Mouse (Mus musculus): Measurements from ENCODE around the gene Trpm6. TPM values are rescaled to one million over a fixed set of nuclear protein-coding genes. Genes with fewer than 3 reads are reported as not detected.

Trpm6 gene
- total RNA-seq, 4 experiments from 2014 or later: 0.07 to 0.11 TPM; not detected in 2

DNA sequence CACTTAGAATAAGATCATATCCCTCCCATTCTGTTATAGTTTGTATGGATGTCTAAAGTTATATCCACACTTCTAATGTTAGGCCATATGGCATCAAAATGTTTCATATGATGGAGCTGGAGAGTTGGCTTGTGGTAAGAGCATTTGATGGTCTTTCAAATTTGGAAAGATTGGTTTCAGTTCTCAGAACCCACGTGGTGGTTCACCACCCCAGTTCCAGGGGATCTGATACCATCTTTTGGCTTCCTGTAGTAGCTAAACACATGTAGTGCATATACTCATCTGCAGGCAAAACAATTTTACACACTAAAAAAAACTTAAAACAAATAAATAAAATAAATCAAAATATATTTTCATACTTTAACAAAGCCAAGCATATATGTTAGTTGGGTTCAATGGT is 21.3 kb downstream of the Trpm6 start:
- no peak for DNase-seq (ENCODE audit: low spot score in 2 of 2)

- no peak for DNase-seq (ENCODE audit: low spot score in 2 of 2)
Measured at GRCm38 (mm10) chr19:18771561-18771960, 21.8 kb downstream of the Trpm6 start.

DNA sequence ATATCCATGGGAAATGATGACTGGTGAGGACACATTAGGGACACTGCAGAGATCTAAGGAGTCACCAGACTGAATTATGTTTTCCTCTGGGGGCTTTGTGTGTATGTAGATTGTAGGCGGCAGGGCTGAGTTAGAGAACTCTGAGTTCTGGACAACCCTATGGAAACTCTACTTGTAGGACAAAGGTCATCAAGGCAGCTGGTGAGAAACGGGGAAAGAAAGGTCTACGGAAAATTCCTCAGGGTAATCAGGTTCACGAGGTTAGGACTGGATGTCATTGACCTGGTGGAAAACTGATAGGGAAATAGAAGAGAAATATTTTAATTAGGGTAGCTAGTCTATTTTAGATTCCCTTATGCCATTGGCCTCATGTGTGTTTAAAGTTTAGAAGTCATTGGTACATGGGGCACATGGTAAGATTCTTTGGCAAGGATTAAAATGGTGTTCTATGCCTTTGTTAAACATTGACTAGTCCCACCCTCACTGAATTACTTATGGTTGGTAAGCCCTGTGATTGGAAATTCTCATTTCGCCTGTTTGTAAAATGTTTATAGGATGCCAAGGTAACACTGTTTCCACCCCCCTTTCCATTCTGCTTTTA is 23.2 kb downstream of the Trpm6 start:
- no peak for DNase-seq (ENCODE audit: low spot score in 2 of 2)

DNA sequence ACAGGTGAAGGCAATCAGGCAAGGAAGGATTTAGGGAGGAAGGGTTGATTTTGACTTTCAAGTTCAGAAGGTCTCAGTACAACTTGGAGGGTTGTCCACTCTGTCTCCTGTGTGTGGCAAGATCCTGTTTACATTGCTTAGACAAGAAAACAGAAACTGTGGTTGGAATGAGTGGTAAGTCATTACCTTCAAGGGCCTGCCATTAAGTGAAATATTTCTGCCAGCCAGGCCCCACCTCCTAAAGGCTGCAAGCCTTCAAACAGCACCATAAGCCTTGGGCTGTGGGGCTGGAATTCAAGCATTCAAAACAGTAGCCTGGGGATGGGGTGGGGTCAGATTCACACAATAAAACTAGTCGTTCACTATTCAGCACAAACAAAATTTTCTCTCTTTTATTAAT is 24.3 kb downstream of the Trpm6 start:
- no peak for DNase-seq (ENCODE audit: low spot score in 2 of 2)

- no peak for DNase-seq (ENCODE audit: low spot score in 2 of 2)
Measured at GRCm38 (mm10) chr19:18799646-18800045, 49.9 kb downstream of the Trpm6 start.

DNA sequence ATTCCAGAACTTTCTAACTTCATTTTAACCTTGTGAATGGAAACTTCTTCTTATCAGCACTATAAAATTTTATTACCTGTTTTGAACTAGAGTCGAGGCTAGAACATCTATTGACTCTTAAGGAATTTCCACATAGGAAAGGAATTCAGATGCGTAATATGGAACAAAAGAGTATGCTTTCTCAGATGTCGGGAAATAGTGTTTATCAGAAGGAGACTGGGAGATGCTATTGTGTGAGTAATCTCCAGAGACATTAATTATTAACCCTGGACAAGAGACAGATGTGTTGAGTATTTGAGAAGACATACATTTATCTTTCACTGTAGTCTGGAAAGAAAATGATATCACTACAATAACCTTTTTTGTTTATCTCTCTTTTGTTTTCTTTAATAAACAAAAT is 61.5 kb downstream of the Trpm6 start:
- no peak for DNase-seq (ENCODE audit: low spot score in 2 of 2)

DNA sequence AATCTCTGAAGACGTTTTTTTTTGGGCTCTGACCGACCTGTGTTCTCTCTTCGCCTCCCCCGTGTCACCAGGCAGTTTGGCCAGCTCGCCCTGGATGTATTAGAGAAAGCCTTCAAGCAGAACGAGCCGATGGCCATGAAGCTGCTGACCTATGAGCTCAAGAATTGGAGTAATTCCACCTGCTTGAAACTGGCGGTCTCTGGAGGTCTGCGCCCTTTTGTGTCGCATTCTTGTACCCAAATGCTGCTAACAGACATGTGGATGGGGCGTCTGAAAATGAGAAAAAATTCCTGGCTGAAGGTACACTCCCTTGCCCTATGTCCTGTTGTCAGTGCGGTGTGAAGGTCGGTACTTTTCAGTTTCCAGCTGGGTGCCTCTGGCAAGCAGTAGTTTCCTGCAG is 65.4 kb downstream of the Trpm6 start:
- DNase-seq (ENCODE audit: low spot score in 2 of 2): no peak

DNA sequence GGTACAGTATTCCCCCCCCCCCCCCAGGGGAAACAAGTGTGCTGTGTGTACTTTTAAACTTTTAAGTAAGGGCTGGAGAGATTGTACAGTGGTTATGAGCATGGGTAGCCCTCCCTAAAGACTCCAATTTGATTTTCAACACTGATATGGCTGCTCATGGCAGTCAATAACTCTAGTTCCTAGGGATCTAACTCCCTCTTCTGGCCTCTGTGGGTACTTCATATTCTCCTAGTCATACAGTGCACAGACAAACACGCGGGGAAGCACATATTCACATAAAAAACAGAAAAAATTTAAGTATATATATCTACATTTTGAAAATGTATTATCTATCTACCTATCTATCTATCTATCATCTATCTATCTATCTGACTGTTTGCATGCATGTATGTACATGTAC is 67.6 kb downstream of the Trpm6 start:
- no peak for DNase-seq (ENCODE audit: low spot score in 2 of 2)

- DNase-seq (ENCODE audit: low spot score in 2 of 2): no peak
Measured at GRCm38 (mm10) chr19:18828601-18829000, 78.8 kb downstream of the Trpm6 start.

DNA sequence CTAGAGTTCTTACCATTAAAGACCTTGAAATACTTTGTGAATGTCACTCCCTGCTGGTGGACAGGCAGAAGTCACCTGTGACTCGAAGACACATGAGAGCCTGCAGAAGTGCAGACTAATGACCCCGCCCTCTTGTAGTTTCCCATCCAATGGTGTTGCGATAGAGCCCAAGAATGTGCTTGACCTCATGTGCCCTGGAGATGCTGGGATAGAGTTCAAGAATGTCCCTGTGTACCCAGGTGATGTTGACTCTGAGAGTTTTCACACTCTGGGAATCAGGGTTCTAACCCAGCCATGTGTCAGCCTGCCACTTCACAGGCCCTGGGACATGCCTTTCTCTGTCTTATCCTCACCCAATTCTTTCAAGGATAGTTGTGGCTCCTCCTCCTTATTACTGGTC is 81.4 kb downstream of the Trpm6 start:
- DNase-seq (ENCODE audit: low spot score in 2 of 2): no peak

- no peak for DNase-seq (ENCODE audit: low spot score in 2 of 2)
Measured at GRCm38 (mm10) chr19:18834971-18835370, 85.2 kb downstream of the Trpm6 start.

DNA sequence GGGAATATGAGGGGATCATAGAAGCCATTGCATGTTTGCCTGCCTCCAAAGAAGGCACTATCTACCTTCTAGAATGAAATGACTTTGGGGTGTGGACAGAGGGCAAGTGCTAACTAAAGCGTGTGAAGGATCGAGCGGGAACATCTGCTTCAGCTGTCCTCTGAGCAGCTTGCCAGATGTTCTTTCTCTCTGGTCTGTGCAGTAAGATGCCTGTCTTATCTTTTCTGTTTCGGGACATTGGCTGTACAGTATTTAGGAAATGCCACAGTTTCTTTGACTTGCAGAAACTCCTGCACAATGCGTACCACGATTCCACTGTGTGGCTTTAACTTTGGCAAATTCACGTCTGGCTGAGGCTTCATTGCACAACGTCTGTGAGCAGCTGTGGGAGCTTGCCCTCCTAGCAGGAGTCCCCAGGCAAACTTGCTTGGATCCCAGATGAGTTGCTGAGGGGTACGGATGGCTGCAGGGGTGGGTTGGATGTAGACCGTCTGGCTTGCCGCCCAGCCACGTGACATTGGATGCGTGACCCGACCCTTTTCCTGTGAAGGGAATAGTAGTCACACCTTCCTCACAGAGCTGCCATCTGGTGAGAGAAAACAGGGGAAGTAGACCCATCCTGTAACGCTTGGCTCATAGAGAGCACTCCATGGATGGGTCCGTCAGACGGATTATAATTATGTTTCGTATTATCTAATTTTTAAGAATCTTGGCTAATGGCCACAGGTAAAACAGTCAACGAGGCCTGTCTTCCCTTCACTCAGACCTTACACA is 92.2 kb downstream of the Trpm6 start:
- DNase-seq (ENCODE audit: low spot score in 2 of 2): no peak

DNA sequence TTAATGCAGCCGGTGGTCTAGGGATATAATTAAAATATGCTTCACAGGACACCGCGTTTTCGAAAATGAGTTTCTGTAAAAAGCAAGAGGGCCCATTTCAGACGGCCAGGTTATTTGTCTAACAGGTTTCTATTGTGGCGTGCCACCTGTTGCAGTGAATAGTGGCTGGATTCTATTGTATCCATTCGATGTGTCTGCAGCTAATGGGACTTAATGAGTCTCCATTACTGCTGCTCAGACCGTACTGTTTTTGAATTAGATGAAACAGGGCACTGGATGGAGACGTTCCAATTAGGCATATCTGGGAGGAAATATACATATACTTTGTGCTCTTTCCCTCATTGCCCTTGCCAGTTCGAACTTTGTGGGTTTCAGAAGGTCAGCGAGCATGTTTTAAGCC is 92.8 kb downstream of the Trpm6 start:
- no peak for DNase-seq (ENCODE audit: low spot score in 2 of 2)

DNA sequence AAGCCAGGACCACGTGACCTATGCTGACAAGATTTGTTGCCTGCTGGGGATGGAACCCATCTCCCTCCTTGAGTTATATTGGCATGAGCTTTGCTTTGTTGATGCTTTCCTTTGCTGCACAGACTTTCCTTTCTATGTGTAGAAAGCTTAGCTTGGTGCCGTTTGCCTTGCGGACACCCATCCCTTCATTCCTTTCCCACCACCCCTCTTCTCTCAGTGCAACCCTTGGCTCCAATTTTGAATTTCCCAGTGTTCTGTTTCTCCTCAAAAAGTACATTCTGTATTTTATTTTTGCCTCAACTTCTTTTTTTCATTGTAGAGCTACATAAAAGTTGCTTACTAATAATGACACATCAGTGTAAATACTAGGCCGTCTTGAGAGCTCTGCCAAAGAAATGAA is 96.6 kb downstream of the Trpm6 start:
- no peak for DNase-seq (ENCODE audit: low spot score in 2 of 2)

- DNase-seq (ENCODE audit: low spot score in 2 of 2): no peak
Measured at GRCm38 (mm10) chr19:18868311-18868710, 118.5 kb downstream of the Trpm6 start.

DNA sequence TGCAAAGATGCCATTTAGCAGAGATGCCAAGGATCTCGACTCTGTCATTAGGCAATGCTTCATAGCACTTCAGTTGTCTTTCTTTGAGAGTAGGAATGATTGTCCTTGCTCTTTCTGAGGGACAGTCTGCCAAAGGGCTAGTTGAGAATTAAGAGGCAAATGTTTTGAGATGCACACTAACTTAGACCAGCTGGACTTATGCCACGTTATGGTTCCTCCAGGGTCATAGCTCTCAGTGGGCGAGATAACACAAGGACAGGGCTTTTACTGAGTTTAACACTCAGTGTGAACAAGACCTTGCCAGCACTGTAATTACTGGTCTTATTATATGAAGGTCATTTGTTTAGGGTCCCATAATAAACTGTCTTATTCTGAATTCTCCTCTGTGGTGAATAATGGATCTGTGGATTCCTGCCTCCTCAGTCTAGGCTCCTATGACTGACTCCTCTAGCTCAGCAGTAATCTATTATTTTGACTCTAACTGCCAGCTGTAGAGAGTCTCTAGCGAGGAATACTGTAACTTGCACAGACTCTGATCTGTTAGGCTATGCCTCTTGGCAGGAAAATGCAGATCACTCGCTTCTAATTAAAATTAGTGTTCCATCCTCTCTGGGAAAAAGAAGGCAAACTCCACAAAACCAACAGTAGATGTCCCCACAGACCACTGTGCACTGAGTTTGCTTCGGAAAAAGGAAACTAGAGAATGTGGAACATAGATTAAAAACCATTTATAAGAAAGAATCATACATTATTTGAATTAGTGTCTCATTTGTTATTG is 123.2 kb downstream of the Trpm6 start:
- no peak for DNase-seq (ENCODE audit: low spot score in 2 of 2)

- DNase-seq (ENCODE audit: low spot score in 2 of 2): no peak
Measured at GRCm38 (mm10) chr19:18873709-18874644, 124.2 kb downstream of the Trpm6 start.

DNA sequence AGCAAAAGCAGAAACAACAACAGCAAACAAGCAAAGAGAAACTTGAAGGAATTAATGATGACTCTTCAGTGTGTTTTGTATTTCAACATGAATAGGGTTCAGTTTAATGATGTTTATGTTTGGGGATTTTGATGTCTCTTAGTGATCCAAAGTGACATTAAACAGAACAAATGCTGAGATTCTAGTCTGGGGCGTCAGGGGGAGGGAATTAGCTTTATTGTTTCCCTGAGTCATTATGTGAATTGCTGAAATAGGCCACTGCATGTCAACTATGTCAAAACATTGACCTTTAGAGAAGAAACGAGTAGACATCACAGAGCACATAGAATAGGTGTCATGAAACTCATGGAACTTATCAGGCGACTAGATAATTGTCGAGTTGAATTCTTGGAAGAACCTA is 129.5 kb downstream of the Trpm6 start:
- no peak for DNase-seq (ENCODE audit: low spot score in 2 of 2)

DNA sequence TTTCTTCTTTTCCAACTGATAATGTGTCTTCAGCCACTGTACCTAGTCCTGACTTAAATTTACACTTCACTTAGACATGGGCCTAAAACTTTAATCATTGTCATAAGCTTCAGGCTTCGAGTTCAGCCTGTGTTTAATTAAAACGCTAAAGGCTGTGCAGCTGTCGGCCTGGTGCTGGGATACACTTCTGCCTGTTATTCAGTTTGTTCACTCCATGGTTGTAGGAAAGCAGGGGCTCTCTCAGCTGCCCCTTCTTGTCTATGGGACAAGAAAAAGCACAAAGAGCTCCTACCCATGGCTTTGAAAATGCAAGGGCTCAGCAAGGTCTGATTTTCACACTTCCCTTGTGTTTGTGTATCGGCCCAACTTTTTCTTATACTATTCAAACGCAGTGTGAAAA is 131.4 kb downstream of the Trpm6 start:
- DNase-seq (ENCODE audit: low spot score in 2 of 2): no peak

DNA sequence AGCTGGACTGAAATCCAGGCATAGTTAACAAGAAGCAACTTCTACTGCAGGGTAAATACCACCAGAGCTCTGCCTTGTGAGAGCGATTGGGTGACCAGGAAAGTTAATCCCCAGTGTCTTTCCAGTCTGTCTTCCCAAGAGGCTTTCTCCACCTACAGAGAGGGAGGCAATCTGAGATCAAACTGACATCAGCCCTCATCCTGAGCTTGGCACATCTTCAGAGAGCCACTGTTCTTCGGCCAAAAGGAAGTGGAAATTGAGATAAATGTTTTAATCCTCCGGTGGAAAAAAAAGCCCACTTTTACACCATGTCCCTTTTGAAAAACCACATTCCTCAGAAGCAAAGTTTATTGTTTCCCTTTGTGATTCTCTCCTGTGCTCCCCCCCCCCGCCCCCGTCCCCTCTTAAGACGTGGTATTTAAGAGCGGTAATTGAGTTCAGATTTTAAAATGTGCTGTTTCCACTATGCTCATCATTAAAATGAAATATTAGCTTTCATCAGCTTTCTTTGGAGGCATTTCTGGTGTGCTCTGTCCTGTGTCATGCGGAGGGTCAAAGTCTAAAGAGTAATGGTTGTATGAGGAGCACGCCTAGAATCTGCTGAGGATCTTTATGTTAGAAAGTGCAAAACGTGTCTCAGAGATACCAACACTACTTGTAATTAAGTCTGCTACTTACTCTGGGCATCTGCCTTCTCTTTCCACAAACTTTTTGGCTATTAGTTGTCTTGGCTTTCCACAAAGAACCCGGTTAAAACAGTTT is 138.0 kb downstream of the Trpm6 start:
- no peak for DNase-seq (ENCODE audit: low spot score in 2 of 2)
